Mouse (Mus musculus) embryonic fibroblast, embryonic 13.5 days (primary cell): ENCODE data around the gene Ube2i.

ENCODE experiments used
- CTCF ChIP-seq: IDR thresholded peaks from 2 replicates; pipeline ENCODE4 v1.5.1; 2011; ENCODE audit warnings: mild to moderate bottlenecking, control low read depth, low read length, moderate library complexity, borderline replicate concordance; ENCODE audit not compliant: insufficient read depth
- POLR2A ChIP-seq: IDR thresholded peaks from 2 replicates; pipeline ENCODE4 v1.6.1; 2011; ENCODE audit warnings: low read depth, mild to moderate bottlenecking, control low read depth, low read length, moderate library complexity

DNA sequence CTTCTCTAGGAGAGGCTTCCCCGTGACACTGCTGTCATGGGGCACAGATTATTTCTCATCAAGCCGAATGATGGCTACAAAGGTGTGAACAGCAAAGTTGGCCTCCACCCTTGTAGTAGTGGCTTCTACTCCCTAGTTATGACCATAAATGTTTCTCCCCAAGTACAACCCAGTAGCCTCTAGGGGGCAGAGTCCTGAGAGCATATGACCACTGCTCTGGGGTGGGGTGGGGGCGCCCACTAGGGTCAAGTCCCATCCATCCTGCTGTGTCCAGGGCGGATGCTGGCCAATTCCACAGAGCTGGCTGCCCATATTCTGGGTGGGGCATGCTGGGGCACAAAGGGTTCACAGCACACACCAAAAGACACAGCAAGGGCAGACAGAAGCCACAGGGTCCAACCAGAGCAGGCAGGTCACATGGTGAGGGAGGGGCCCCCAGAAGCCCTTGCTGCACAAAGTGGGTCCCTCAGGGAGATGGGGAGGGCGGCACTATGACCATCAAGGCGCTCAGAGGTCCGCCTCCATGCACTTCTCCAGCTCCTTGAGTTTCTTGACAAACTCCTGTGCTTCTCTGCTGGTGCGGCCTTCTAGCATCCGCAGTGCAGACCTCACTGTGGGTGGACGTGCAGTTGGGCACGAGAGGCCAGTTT lies 31.2 kb downstream of the Ube2i start:
- TF ChIP-seq CTCF (no peak), POLR2A (no peak)
